Mouse (Mus musculus) lung, postnatal 0 days (tissue): ENCODE measurements around the gene Fstl4. TPM values are rescaled to one million over a fixed set of nuclear protein-coding genes. Genes with fewer than 3 reads are reported as not detected.

Experiments
- ATAC-seq: fragments of 200-750 bp; cut with Nextera tagmentation; 2 replicates; pipeline ENCODE4 v1.8.0; 2017; ENCODE audit warnings: moderate library complexity
- DNase-seq: peaks from one replicate; pipeline ENCODE4 v3.0.0-alpha.2; 2016; ENCODE audit warnings: low spot score
- H3K27ac ChIP-seq: fragments of 300-500 bp; sonication (generic); 2 replicates; pipeline ENCODE4 v1.5.1; 2014; ENCODE audit warnings: antibody characterized with exemption, mild to moderate bottlenecking, low read length, mixed read lengths
- H3K27me3 ChIP-seq: fragments of 300-500 bp; sonication (generic); replicated peaks from 2 replicates; pipeline ENCODE4 v1.6.1; 2014; ENCODE audit warnings: low read length, mixed read lengths; ENCODE audit not compliant: insufficient read depth
- H3K36me3 ChIP-seq: fragments of 300-500 bp; sonication (generic); 2 replicates; pipeline ENCODE4 v1.6.1; 2014; ENCODE audit warnings: low read length, mixed read lengths; ENCODE audit not compliant: insufficient read depth
- H3K4me1 ChIP-seq: fragments of 300-500 bp; sonication (generic); 2 replicates; pipeline ENCODE4 v1.6.1; 2014; ENCODE audit warnings: antibody characterized with exemption, low read depth, low read length, mixed read lengths; ENCODE audit not compliant: insufficient read depth
- H3K4me2 ChIP-seq: fragments of 300-500 bp; sonication (generic); replicated peaks from 2 replicates; pipeline ENCODE4 v1.6.1; 2014; ENCODE audit warnings: low read depth, mild to moderate bottlenecking, low read length, moderate library complexity, mixed read lengths
- H3K4me3 ChIP-seq: fragments of 300-500 bp; sonication (generic); 2 replicates; pipeline ENCODE4 v1.5.1; 2014; ENCODE audit warnings: low read depth, low read length
- H3K9ac ChIP-seq: fragments of 300-500 bp; sonication (generic); replicated peaks from 2 replicates; pipeline ENCODE4 v1.6.1; 2014; ENCODE audit warnings: low read depth, mild to moderate bottlenecking
- H3K9me3 ChIP-seq: fragments of 300-500 bp; sonication (generic); 2 replicates; pipeline ENCODE4 v1.6.1; 2016; ENCODE audit warnings: low read length, mixed read lengths
- CTCF ChIP-seq: IDR thresholded peaks from 2 replicates; pipeline ENCODE4 v1.5.1; 2016; ENCODE audit warnings: antibody characterized with exemption, mild to moderate bottlenecking
- EP300 ChIP-seq: IDR thresholded peaks from 2 replicates; pipeline ENCODE4 v1.6.1; 2016; ENCODE audit warnings: antibody characterized with exemption, mild to moderate bottlenecking, control low read depth
- WGBS: fragments of 180-500 bp; shearing (Covaris S2); extraction: QIAGEN DNeasy Blood & Tissue Kit; methylation state at CpG from one replicate; pipeline ENCODE4 v1.1.7; 2014; 5-methylcytosine and 5-hydroxymethylcytosine counted together
- polyA plus RNA-seq: library from polyadenylated mRNA; unstranded; fragments of >200 nt; fragmentation: Nextera tagmentation; extraction: Ambion mirVana; gene quantifications from 2 replicates; pipeline ENCODE4 v1.2.1, GENCODE M21; 2015

The Fstl4 gene
- polyA plus RNA-seq, 1 experiment from 2014 or later, result 2.9 TPM

GRCm38 (mm10) chr11:52794331-52794730, 29.9 kb downstream of the Fstl4 start:
- Histone ChIP-seq H3K4me1 (no peaks in the 10 kb centered on the region), H3K9me3 (no peaks in the 10 kb centered on the region), H3K36me3 (no peaks in the 10 kb centered on the region), H3K9ac (no peak overlapping the region), H3K4me2 (no peak overlapping the region), H3K27me3 (no peaks in the 10 kb centered on the region), H3K4me3 (no peak overlapping the region), H3K27ac (no peak overlapping the region)
- TF ChIP-seq EP300 (no peak), CTCF (no peak)
- DNase-seq, result no peak
- no peak for ATAC-seq
- 76% methylated on average over 5 of the region's 5 CpGs for WGBS

- H3K9me3 ChIP-seq, result no peaks in the 10 kb centered on the region
- no peaks in the 10 kb centered on the region for H3K27me3 ChIP-seq
- no peak overlapping the region for H3K9ac ChIP-seq
- no peak overlapping the region for H3K4me2 ChIP-seq
- H3K27ac ChIP-seq, result no peak overlapping the region
- 51% methylated on average over 2 of the region's 2 CpGs for WGBS
- DNase-seq (peak; percentile 7), ATAC-seq (peak; percentile 9; the same call in 1 of the 2 replicates)
- H3K4me1 ChIP-seq, result no peaks in the 10 kb centered on the region
- TF ChIP-seq EP300 (no peak), CTCF (no peak)
- H3K4me3 ChIP-seq, result no peak overlapping the region
- no peaks in the 10 kb centered on the region for H3K36me3 ChIP-seq
Measured at GRCm38 (mm10) chr11:52809542-52809941, 45.1 kb downstream of the Fstl4 start.

- Histone ChIP-seq H3K27me3 (no peaks in the 10 kb centered on the region), H3K36me3 (no peaks in the 10 kb centered on the region), H3K9me3 (no peaks in the 10 kb centered on the region), H3K9ac (no peak overlapping the region), H3K4me2 (no peak overlapping the region), H3K4me1 (no peaks in the 10 kb centered on the region), H3K27ac (no peak overlapping the region), H3K4me3 (no peak overlapping the region)
- ATAC-seq (no peak), DNase-seq (no peak)
- TF ChIP-seq CTCF, result no peak
- no peak for TF ChIP-seq EP300
- WGBS, result 82% methylated on average over 4 of the region's 4 CpGs
Measured at GRCm38 (mm10) chr11:52816004-52816403, 51.6 kb downstream of the Fstl4 start.

GRCm38 (mm10) chr11:52820336-52820905, 56.0 kb downstream of the Fstl4 start:
- ATAC-seq (no peak), DNase-seq (no peak)
- H3K9me3 ChIP-seq, result no peaks in the 10 kb centered on the region
- TF ChIP-seq CTCF, result no peak
- no peak for TF ChIP-seq EP300
- H3K9ac ChIP-seq, result no peak overlapping the region
- no peaks in the 10 kb centered on the region for H3K4me1 ChIP-seq
- H3K36me3 ChIP-seq, result no peaks in the 10 kb centered on the region
- H3K4me3 ChIP-seq, result no peak overlapping the region
- H3K4me2 ChIP-seq, result no peak overlapping the region
- 12% methylated on average over 2 of the region's 2 CpGs for WGBS
- no peaks in the 10 kb centered on the region for H3K27me3 ChIP-seq
- H3K27ac ChIP-seq, result no peak overlapping the region

DNA sequence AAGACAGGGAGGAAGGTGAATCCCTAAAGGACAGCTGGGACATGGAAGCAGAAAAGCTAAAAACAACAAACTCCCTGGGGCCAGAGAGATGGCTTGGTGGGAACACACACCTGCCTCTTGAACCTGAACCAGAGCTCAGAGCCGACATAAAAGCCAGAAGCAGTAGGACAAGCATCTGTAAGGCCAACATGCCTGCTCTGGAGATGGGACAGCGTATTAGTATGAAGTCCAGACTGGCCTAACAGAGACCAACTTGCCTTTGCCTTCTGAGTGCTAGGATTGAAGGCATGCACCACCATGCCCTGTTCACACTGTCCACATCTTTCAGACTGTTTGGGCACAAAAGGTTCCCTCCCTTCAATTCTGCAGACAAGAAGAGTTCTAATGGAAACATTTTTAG, 62.2 kb downstream of the Fstl4 start:
- no peak for DNase-seq
- TF ChIP-seq EP300, result no peak
- no peak for TF ChIP-seq CTCF
- Histone ChIP-seq H3K4me3 (no peak overlapping the region), H3K36me3 (no peaks in the 10 kb centered on the region), H3K4me2 (no peak overlapping the region), H3K27ac (no peak overlapping the region), H3K27me3 (no peaks in the 10 kb centered on the region), H3K9ac (no peak overlapping the region), H3K9me3 (no peaks in the 10 kb centered on the region), H3K4me1 (no peaks in the 10 kb centered on the region)
- ATAC-seq, result no peak
- WGBS, result 86% methylated on average over 2 of the region's 2 CpGs

- 79% methylated on average over 12 of the region's 12 CpGs for WGBS
- Histone ChIP-seq H3K4me1 (no peaks in the 10 kb centered on the region), H3K9ac (no peak overlapping the region), H3K27me3 (no peaks in the 10 kb centered on the region), H3K9me3 (no peaks in the 10 kb centered on the region), H3K36me3 (no peaks in the 10 kb centered on the region), H3K4me3 (no peak overlapping the region), H3K27ac (no peak overlapping the region), H3K4me2 (no peak overlapping the region)
- TF ChIP-seq EP300, result no peak
- TF ChIP-seq CTCF, result no peak
- DNase-seq, result no peak
- no peak for ATAC-seq
Measured at GRCm38 (mm10) chr11:52831631-52832310, 67.3 kb downstream of the Fstl4 start.
